Mouse (Mus musculus): ENCODE results near the gene Pkp1. TPM values are rescaled to one million over a fixed set of nuclear protein-coding genes. Genes with fewer than 3 reads are reported as not detected.

The Pkp1 gene
- polyA plus RNA-seq, 1 experiment = not detected

- TF ChIP-seq POLR2A (IDR thresholded peaks at IDR 0.05; ENCODE audit: insufficient read depth, low read length) (no peak), CTCF (IDR thresholded peaks at IDR 0.05; ENCODE audit: low read depth, low read length) (no peak), EP300 (IDR thresholded peaks at IDR 0.05; ENCODE audit: insufficient read depth, low read depth, low read length) (no peak)
- Histone ChIP-seq H3K36me3 (ENCODE audit: control insufficient read depth, insufficient read depth, low read length, poor library complexity, severe bottlenecking) (no peaks in the 10 kb centered on the region), H3K4me3 (ENCODE audit: low read depth, low read length) (no peak overlapping the region), H3K9ac (ENCODE audit: low read depth, poor library complexity, severe bottlenecking) (no peak overlapping the region), H3K27ac (ENCODE audit: insufficient read depth, low read length) (no peak overlapping the region), H3K4me1 (ENCODE audit: control insufficient read depth, insufficient read depth, low read length) (no peaks in the 10 kb centered on the region), H3K9me3 (replicated peaks; ENCODE audit: control insufficient read depth, insufficient read depth, low read length, poor library complexity, severe bottlenecking) (no peaks in the 10 kb centered on the region), H3K27me3 (ENCODE audit: control insufficient read depth, insufficient read depth, low read length, poor library complexity, severe bottlenecking) (no peaks in the 10 kb centered on the region)
Measured at GRCm38 (mm10) chr1:135899295-135899694, 19.7 kb downstream of the Pkp1 start.

- Histone ChIP-seq H3K36me3 (ENCODE audit: control insufficient read depth, insufficient read depth, low read length, poor library complexity, severe bottlenecking) (no peaks in the 10 kb centered on the region), H3K4me1 (ENCODE audit: control insufficient read depth, insufficient read depth, low read length) (no peaks in the 10 kb centered on the region), H3K4me3 (ENCODE audit: low read depth, low read length) (no peak overlapping the region), H3K27me3 (ENCODE audit: control insufficient read depth, insufficient read depth, low read length, poor library complexity, severe bottlenecking) (no peaks in the 10 kb centered on the region), H3K9ac (ENCODE audit: low read depth, poor library complexity, severe bottlenecking) (no peak overlapping the region), H3K9me3 (replicated peaks; ENCODE audit: control insufficient read depth, insufficient read depth, low read length, poor library complexity, severe bottlenecking) (no peaks in the 10 kb centered on the region), H3K27ac (ENCODE audit: insufficient read depth, low read length) (no peak overlapping the region)
- TF ChIP-seq CTCF (IDR thresholded peaks at IDR 0.05; ENCODE audit: low read depth, low read length) = no peak
- TF ChIP-seq EP300 (IDR thresholded peaks at IDR 0.05; ENCODE audit: insufficient read depth, low read depth, low read length) = no peak
- TF ChIP-seq POLR2A (IDR thresholded peaks at IDR 0.05; ENCODE audit: insufficient read depth, low read length) = no peak
Measured at GRCm38 (mm10) chr1:135895367-135895766, 23.6 kb downstream of the Pkp1 start.

GRCm38 (mm10) chr1:135893377-135893776 lies 25.6 kb downstream of the Pkp1 start:
- Histone ChIP-seq H3K27me3 (ENCODE audit: control insufficient read depth, insufficient read depth, low read length, poor library complexity, severe bottlenecking) (no peaks in the 10 kb centered on the region), H3K4me3 (ENCODE audit: low read depth, low read length) (no peak overlapping the region), H3K4me1 (ENCODE audit: control insufficient read depth, insufficient read depth, low read length) (no peaks in the 10 kb centered on the region), H3K36me3 (ENCODE audit: control insufficient read depth, insufficient read depth, low read length, poor library complexity, severe bottlenecking) (no peaks in the 10 kb centered on the region), H3K9me3 (replicated peaks; ENCODE audit: control insufficient read depth, insufficient read depth, low read length, poor library complexity, severe bottlenecking) (no peaks in the 10 kb centered on the region), H3K9ac (ENCODE audit: low read depth, poor library complexity, severe bottlenecking) (no peak overlapping the region), H3K27ac (ENCODE audit: insufficient read depth, low read length) (no peak overlapping the region)
- no peak for TF ChIP-seq CTCF (IDR thresholded peaks at IDR 0.05; ENCODE audit: low read depth, low read length)
- no peak for TF ChIP-seq EP300 (IDR thresholded peaks at IDR 0.05; ENCODE audit: insufficient read depth, low read depth, low read length)
- no peak for TF ChIP-seq POLR2A (IDR thresholded peaks at IDR 0.05; ENCODE audit: insufficient read depth, low read length)

- TF ChIP-seq CTCF (IDR thresholded peaks at IDR 0.05; ENCODE audit: low read depth, low read length) (no peak), EP300 (IDR thresholded peaks at IDR 0.05; ENCODE audit: insufficient read depth, low read depth, low read length) (no peak), POLR2A (IDR thresholded peaks at IDR 0.05; ENCODE audit: insufficient read depth, low read length) (no peak)
- Histone ChIP-seq H3K27me3 (ENCODE audit: control insufficient read depth, insufficient read depth, low read length, poor library complexity, severe bottlenecking) (no peaks in the 10 kb centered on the region), H3K27ac (ENCODE audit: insufficient read depth, low read length) (no peak overlapping the region), H3K36me3 (ENCODE audit: control insufficient read depth, insufficient read depth, low read length, poor library complexity, severe bottlenecking) (no peaks in the 10 kb centered on the region), H3K4me3 (ENCODE audit: low read depth, low read length) (no peak overlapping the region), H3K9ac (ENCODE audit: low read depth, poor library complexity, severe bottlenecking) (no peak overlapping the region), H3K4me1 (ENCODE audit: control insufficient read depth, insufficient read depth, low read length) (no peaks in the 10 kb centered on the region), H3K9me3 (replicated peaks; ENCODE audit: control insufficient read depth, insufficient read depth, low read length, poor library complexity, severe bottlenecking) (no peaks in the 10 kb centered on the region)
Measured at GRCm38 (mm10) chr1:135892764-135893163, 26.2 kb downstream of the Pkp1 start.

- H3K36me3 ChIP-seq (ENCODE audit: control insufficient read depth, insufficient read depth, low read length, poor library complexity, severe bottlenecking) = no peaks in the 10 kb centered on the region
- no peaks in the 10 kb centered on the region for H3K27me3 ChIP-seq (ENCODE audit: control insufficient read depth, insufficient read depth, low read length, poor library complexity, severe bottlenecking)
- H3K4me1 ChIP-seq (ENCODE audit: control insufficient read depth, insufficient read depth, low read length) = no peaks in the 10 kb centered on the region
- no peak overlapping the region for H3K9ac ChIP-seq (ENCODE audit: low read depth, poor library complexity, severe bottlenecking)
- TF ChIP-seq CTCF (IDR thresholded peaks at IDR 0.05; ENCODE audit: low read depth, low read length) = no peak
- no peak for TF ChIP-seq EP300 (IDR thresholded peaks at IDR 0.05; ENCODE audit: insufficient read depth, low read depth, low read length)
- TF ChIP-seq POLR2A (IDR thresholded peaks at IDR 0.05; ENCODE audit: insufficient read depth, low read length) = no peak
- no peak overlapping the region for H3K4me3 ChIP-seq (ENCODE audit: low read depth, low read length)
- H3K27ac ChIP-seq (ENCODE audit: insufficient read depth, low read length) = no peak overlapping the region
- H3K9me3 ChIP-seq (replicated peaks; ENCODE audit: control insufficient read depth, insufficient read depth, low read length, poor library complexity, severe bottlenecking) = no peaks in the 10 kb centered on the region
Measured at GRCm38 (mm10) chr1:135892233-135892632, 26.8 kb downstream of the Pkp1 start.

- H3K9me3 ChIP-seq (replicated peaks; ENCODE audit: control insufficient read depth, insufficient read depth, low read length, poor library complexity, severe bottlenecking) = no peaks in the 10 kb centered on the region
- no peaks in the 10 kb centered on the region for H3K36me3 ChIP-seq (ENCODE audit: control insufficient read depth, insufficient read depth, low read length, poor library complexity, severe bottlenecking)
- H3K27ac ChIP-seq (ENCODE audit: insufficient read depth, low read length) = no peak overlapping the region
- H3K4me1 ChIP-seq (ENCODE audit: control insufficient read depth, insufficient read depth, low read length) = no peaks in the 10 kb centered on the region
- no peak overlapping the region for H3K4me3 ChIP-seq (ENCODE audit: low read depth, low read length)
- H3K9ac ChIP-seq (ENCODE audit: low read depth, poor library complexity, severe bottlenecking) = no peak overlapping the region
- no peaks in the 10 kb centered on the region for H3K27me3 ChIP-seq (ENCODE audit: control insufficient read depth, insufficient read depth, low read length, poor library complexity, severe bottlenecking)
- no peak for TF ChIP-seq CTCF (IDR thresholded peaks at IDR 0.05; ENCODE audit: low read depth, low read length)
- TF ChIP-seq POLR2A (IDR thresholded peaks at IDR 0.05; ENCODE audit: insufficient read depth, low read length) = no peak
- no peak for TF ChIP-seq EP300 (IDR thresholded peaks at IDR 0.05; ENCODE audit: insufficient read depth, low read depth, low read length)
Measured at GRCm38 (mm10) chr1:135891424-135892216, 27.4 kb downstream of the Pkp1 start.

Data from ES-Bruce4 (cell line).